Mouse (Mus musculus) testis, adult 2 months (tissue): ENCODE results near the gene Ttc26.
"Not testable (repeated sequence)": the region's sequence is repeated elsewhere in the genome, so short reads cannot be mapped to it uniquely, and the experiment has no call there.

Source experiments
- CTCF ChIP-seq: fragments of 200-500 bp; IDR thresholded peaks from 2 replicates; pipeline ENCODE4 v1.5.1; 2012; ENCODE audit warnings: low read depth, mild to moderate bottlenecking, inconsistent platforms, low read length, moderate library complexity; ENCODE audit not compliant: control insufficient read depth, insufficient read depth, insufficient replicate concordance
- POLR2A ChIP-seq: fragments of 200-500 bp; IDR thresholded peaks from 2 replicates; pipeline ENCODE4 v1.6.1; 2012; ENCODE audit warnings: low read depth, mild to moderate bottlenecking, inconsistent platforms, low read length, moderate library complexity; ENCODE audit not compliant: control insufficient read depth

GRCm38 (mm10) chr6:38432457-38432856 lies 51.2 kb downstream of the Ttc26 start:
- not testable (repeated sequence) for TF ChIP-seq POLR2A, CTCF
